Mouse (Mus musculus): ENCODE measurements at regions not wholly inside any gene's neighbourhood (a gene's known extent, or its start where the extent isn't known, plus 50 kb on each side); places are given as distances from the start of the nearest gene placed in this dataset.
A peak's percentile ranks its signal among the peaks of the same experiment; 100 is the strongest.

- no peak for DNase-seq (ENCODE audit: low read depth, low spot score)
Observed at GRCm38 (mm10) chr8:59499618-59500017, 587.2 kb upstream of the Galntl6 start.

DNA sequence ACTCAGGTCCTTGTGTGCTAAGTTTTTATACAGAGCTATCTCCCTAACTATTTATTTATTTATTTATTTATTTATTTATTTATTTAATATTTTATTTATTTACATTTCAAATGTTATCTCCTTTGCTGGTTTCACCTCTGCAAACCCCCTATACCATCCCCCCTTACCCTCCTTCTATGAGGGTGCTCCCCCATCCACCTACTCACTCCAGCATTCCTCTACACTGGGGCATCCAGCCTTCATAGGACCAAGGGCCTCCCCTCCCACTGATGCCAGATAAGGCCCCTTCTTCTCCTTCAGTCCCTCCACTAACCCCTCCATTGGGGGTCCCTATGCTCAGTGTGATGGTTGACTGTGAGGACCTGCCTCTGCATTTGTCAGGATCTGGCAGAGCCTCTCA, 579.0 kb upstream of the Galntl6 start:
- no peak for DNase-seq (ENCODE audit: low read depth, low spot score)

- peak; percentile 34 for DNase-seq (ENCODE audit: low read depth, low spot score)
Observed at GRCm38 (mm10) chr8:59478257-59478656, 565.8 kb upstream of the Galntl6 start.

DNA sequence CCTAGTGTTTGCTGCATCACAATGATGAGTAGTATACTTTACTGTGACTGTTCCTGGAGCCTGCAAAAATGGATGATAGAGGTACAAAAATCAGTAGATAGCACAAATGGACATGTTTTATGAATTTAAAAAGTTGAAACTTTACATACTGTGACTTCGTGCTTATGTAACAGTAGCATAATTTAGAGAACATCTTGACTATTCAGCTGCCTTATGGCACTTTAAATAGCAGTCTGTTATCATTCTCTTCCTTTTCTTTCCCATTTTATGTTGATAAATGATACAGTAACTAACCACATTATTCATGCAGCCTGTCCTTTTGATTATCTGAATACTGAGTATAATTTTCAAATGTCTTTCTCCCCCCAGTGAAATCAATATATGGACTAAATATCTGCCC, 561.8 kb upstream of the Galntl6 start:
- DNase-seq (ENCODE audit: low read depth, low spot score), result no peak

- no peak for DNase-seq (ENCODE audit: low read depth, low spot score)
Observed at GRCm38 (mm10) chr8:59448622-59449021, 536.2 kb upstream of the Galntl6 start.

DNA sequence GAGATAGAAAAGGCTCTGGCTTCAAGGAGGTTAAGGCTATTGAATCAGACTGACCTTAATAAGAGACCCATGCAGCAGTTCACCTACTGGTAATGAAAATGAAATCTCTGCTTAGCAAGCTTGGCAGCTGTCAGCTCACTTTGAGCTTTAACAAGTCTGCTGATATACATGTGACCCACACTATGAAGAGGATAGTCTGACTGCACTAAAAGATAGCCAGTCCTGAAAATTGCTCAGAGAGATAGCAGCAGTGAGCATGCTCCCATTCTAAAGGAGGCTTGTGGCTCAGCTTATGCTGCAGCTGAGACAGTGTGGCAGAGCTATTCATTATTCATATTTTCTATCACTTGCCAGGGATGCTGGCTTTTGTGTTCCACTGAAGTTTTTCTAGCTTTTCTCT, 491.2 kb upstream of the Galntl6 start:
- no peak for DNase-seq (ENCODE audit: low read depth, low spot score)

GRCm38 (mm10) chr8:59389706-59390105, 477.3 kb upstream of the Galntl6 start:
- DNase-seq (ENCODE audit: low read depth, low spot score), result no peak

DNA sequence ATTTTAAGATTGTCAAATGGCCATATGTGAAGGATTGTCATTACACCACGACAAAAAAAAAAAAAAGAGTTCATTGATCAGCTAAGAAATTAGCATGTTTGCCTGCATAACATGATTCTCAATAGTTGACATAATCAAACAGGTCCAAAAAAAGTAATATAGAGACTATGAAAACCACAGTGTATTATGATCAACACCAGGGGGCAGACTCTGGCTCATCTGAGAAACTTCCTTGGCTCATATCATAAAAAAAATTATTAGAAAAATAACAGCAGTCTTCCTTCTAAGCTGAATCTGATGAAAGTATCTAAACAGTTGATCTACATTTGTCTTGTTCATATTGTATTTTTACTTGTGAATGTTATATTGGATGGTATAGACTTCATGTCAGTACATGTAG, 472.3 kb upstream of the Galntl6 start:
- DNase-seq (ENCODE audit: low read depth, low spot score), result no peak

DNA sequence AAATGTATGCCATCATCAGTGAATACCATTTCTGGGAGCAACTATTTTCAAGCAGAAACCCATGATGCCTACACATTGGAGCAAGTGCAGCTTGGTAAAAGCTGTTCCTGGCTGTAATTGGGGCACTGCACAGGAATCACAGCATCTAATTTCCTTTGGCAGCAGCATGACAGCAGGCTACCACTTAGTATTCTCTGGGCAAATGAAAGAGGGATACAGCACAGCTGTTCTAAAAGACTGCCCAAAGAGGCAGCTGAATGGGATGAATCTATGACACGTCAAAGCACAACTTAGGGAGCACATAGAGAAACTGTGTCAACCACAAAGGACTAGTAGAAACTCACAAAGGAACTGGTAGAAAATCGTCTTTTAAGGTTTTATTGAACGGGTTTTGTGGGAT, 440.5 kb upstream of the Galntl6 start:
- no peak for DNase-seq (ENCODE audit: low read depth, low spot score)

DNA sequence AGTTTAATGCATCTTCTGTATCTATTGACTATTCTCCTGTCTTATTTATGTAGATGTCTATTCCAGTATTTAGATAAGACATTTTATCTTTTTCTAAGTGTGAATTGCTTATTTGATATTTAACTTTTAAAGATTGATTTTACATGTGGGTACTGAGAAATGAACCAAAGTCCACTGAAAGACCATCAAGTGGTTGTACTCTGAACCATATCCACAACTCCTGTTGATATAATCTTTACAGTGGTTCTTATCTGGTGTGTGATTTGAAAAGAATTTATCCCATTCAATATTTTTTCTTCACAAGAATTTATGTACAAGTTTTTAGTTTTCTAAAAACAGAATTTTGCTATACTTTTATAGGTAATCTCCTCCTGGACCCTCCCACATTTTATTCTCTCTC, 422.6 kb upstream of the Galntl6 start:
- DNase-seq (ENCODE audit: low read depth, low spot score), result no peak
